Mouse (Mus musculus): ENCODE data around the gene Hdac9. TPM values are rescaled to one million over a fixed set of nuclear protein-coding genes. Genes with fewer than 3 reads are reported as not detected.

The Hdac9 gene
- total and polyA plus RNA-seq, 2 experiments from 2014 or later, result 14.9 to 21.6 TPM

GRCm38 (mm10) chr12:34249160-34249559, 667.7 kb downstream of the Hdac9 start:
- Histone ChIP-seq H3K36me3 (ENCODE audit: insufficient read depth) (no peaks in the 10 kb centered on the region), H3K27ac (ENCODE audit: low read depth, low read length) (no peak overlapping the region), H3K4me3 (ENCODE audit: low read depth, low read length) (no peak overlapping the region), H3K27me3 (ENCODE audit: insufficient read depth, low read length) (no peaks in the 10 kb centered on the region), H3K9me3 (ENCODE audit: low read length) (no peaks in the 10 kb centered on the region), H3K9ac (no peak overlapping the region), H3K4me1 (ENCODE audit: insufficient read depth) (no peaks in the 10 kb centered on the region), H3K4me2 (ENCODE audit: low read depth) (no peak overlapping the region)
- ATAC-seq (no peak), DNase-seq (no peak)
- TF ChIP-seq CTCF (IDR thresholded peaks at IDR 0.05; ENCODE audit: low read depth), result no peak
- WGBS, result 72% methylated on average over 1 of the region's 1 CpGs

- Histone ChIP-seq H3K9me3 (ENCODE audit: low read length) (no peaks in the 10 kb centered on the region), H3K9ac (no peak overlapping the region), H3K4me1 (ENCODE audit: insufficient read depth) (no peaks in the 10 kb centered on the region), H3K36me3 (ENCODE audit: insufficient read depth) (no peaks in the 10 kb centered on the region), H3K4me3 (ENCODE audit: low read depth, low read length) (no peak overlapping the region), H3K4me2 (ENCODE audit: low read depth) (no peak overlapping the region), H3K27ac (ENCODE audit: low read depth, low read length) (no peak overlapping the region), H3K27me3 (ENCODE audit: insufficient read depth, low read length) (no peaks in the 10 kb centered on the region)
- ATAC-seq (no peak), DNase-seq (no peak)
- no peak for TF ChIP-seq CTCF (IDR thresholded peaks at IDR 0.05; ENCODE audit: low read depth)
- WGBS, result 86% methylated on average over 18 of the region's 18 CpGs
Measured at GRCm38 (mm10) chr12:34248193-34249121, 668.4 kb downstream of the Hdac9 start.

- WGBS, result 97% methylated on average over 3 of the region's 3 CpGs
- no peaks in the 10 kb centered on the region for H3K36me3 ChIP-seq (ENCODE audit: insufficient read depth)
- H3K4me1 ChIP-seq (ENCODE audit: insufficient read depth), result no peaks in the 10 kb centered on the region
- no peaks in the 10 kb centered on the region for H3K9me3 ChIP-seq (ENCODE audit: low read length)
- ATAC-seq (no peak), DNase-seq (no peak)
- no peak for TF ChIP-seq CTCF (IDR thresholded peaks at IDR 0.05; ENCODE audit: low read depth)
- H3K4me2 ChIP-seq (ENCODE audit: low read depth), result no peak overlapping the region
- H3K27me3 ChIP-seq (ENCODE audit: insufficient read depth, low read length), result no peaks in the 10 kb centered on the region
- no peak overlapping the region for H3K4me3 ChIP-seq (ENCODE audit: low read depth, low read length)
- H3K27ac ChIP-seq (ENCODE audit: low read depth, low read length), result no peak overlapping the region
- H3K9ac ChIP-seq, result no peak overlapping the region
Measured at GRCm38 (mm10) chr12:34238796-34239195, 678.1 kb downstream of the Hdac9 start.

GRCm38 (mm10) chr12:34231621-34232150, 685.2 kb downstream of the Hdac9 start:
- H3K4me3 ChIP-seq (ENCODE audit: low read depth, low read length), result no peak overlapping the region
- 72% methylated on average over 4 of the region's 4 CpGs for WGBS
- ATAC-seq, result no peak

GRCm38 (mm10) chr12:34224505-34224904, 692.4 kb downstream of the Hdac9 start:
- Histone ChIP-seq H3K4me3 (ENCODE audit: low read depth, low read length) (no peak overlapping the region), H3K9ac (no peak overlapping the region), H3K4me1 (ENCODE audit: insufficient read depth) (no peaks in the 10 kb centered on the region), H3K9me3 (ENCODE audit: low read length) (no peaks in the 10 kb centered on the region), H3K27ac (ENCODE audit: low read depth, low read length) (no peak overlapping the region), H3K4me2 (ENCODE audit: low read depth) (no peak overlapping the region), H3K36me3 (ENCODE audit: insufficient read depth) (no peaks in the 10 kb centered on the region), H3K27me3 (ENCODE audit: insufficient read depth, low read length) (no peaks in the 10 kb centered on the region)
- ATAC-seq (no peak), DNase-seq (no peak)
- WGBS, result 73% methylated on average over 2 of the region's 2 CpGs
- no peak for TF ChIP-seq CTCF (IDR thresholded peaks at IDR 0.05; ENCODE audit: low read depth)

More at GRCm38 (mm10) chr12:34231621-34232150, 685.2 kb downstream of the Hdac9 start:
- Histone ChIP-seq H3K4me1 (ENCODE audit: insufficient read depth) (no peaks in the 10 kb centered on the region), H3K27me3 (ENCODE audit: insufficient read depth, low read length) (no peaks in the 10 kb centered on the region), H3K27ac (ENCODE audit: low read depth, low read length) (no peak overlapping the region), H3K36me3 (ENCODE audit: insufficient read depth) (no peaks in the 10 kb centered on the region), H3K9me3 (ENCODE audit: low read length) (no peaks in the 10 kb centered on the region), H3K4me2 (ENCODE audit: low read depth) (no peak overlapping the region), H3K9ac (no peak overlapping the region)
- no peak for TF ChIP-seq CTCF (IDR thresholded peaks at IDR 0.05; ENCODE audit: low read depth)
- peak; percentile 22 for DNase-seq

- 81% methylated on average over 9 of the region's 9 CpGs for WGBS
- no peaks in the 10 kb centered on the region for H3K27me3 ChIP-seq (ENCODE audit: insufficient read depth, low read length)
- no peak for DNase-seq
- no peaks in the 10 kb centered on the region for H3K4me1 ChIP-seq (ENCODE audit: insufficient read depth)
- no peaks in the 10 kb centered on the region for H3K36me3 ChIP-seq (ENCODE audit: insufficient read depth)
- H3K9ac ChIP-seq, result no peak overlapping the region
- no peak overlapping the region for H3K4me3 ChIP-seq (ENCODE audit: low read depth, low read length)
- no peaks in the 10 kb centered on the region for H3K9me3 ChIP-seq (ENCODE audit: low read length)
- no peak overlapping the region for H3K4me2 ChIP-seq (ENCODE audit: low read depth)
- no peak for ATAC-seq
- H3K27ac ChIP-seq (ENCODE audit: low read depth, low read length), result no peak overlapping the region
- TF ChIP-seq CTCF (IDR thresholded peaks at IDR 0.05; ENCODE audit: low read depth), result no peak
Measured at GRCm38 (mm10) chr12:34221014-34221413, 695.9 kb downstream of the Hdac9 start.

Measured in forebrain, postnatal 0 days (tissue).